Mouse (Mus musculus): ENCODE measurements around the gene Hist1h4b. TPM values are rescaled to one million over a fixed set of nuclear protein-coding genes. Genes with fewer than 3 reads are reported as not detected.

Hist1h4b gene
- 81.8 to 123 TPM (median 110 TPM) in 4 replicates for total RNA-seq (2023)

DNA sequence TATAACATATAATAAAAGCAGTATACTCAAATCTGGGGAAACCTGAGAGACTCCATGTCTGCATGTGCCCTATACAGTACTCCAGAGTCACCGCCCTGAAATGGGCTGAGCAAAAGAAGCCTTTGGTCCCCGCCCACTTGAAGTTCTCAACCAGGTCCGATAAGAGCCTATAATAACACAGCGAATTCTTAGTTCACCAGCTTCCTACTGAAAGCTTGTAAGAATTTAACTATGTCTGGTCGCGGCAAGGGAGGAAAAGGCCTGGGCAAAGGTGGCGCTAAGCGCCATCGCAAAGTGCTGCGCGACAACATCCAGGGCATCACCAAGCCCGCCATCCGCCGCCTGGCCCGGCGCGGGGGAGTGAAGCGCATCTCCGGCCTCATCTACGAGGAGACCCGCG is at the start of gene Hist1h4b:
Gene Hist1h4b, plus strand, starts transcription at position 224 of the 400 bp plus-strand sequence.

DNA sequence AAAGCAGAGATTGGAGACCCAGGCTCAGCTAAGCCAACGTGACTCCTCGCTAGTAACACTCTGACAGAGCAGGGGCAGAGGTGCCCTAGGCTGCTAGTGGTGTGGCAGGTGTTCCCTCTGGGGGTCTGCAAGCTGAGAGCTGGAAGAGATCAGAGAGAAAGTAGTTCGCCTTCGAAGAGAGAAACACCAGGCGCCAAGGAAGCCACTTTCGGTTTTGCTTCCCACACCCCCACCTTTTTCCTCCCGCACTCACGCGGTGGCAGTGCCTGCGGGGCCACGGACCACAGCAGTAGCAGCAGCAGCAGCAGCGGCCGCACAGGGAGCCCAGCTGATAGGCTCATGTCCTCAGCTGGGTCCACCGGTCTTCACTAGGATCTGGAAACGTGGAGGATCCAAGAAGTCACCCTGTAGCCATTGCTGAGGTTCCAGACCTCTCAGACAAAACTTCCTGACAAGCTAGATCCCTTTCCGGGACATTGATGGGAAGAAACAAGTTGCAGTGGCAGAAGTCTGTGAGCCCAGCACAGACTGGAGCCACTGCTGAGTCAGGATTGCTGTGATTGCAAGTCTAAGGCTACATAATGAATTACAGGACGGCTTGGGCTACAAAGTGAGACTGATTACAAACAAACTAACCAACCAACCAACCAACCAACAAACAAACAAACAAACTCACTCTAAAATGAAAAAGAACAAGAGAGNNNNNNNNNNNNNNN is 46.3 kb upstream of the Hist1h4b start, which contains the start of gene Hfe:
Gene Hfe, minus strand, starts transcription at position 481 of the 716 bp plus-strand sequence.

GRCm38 (mm10) chr13:23738677-23739068 is 18.1 kb upstream of the Hist1h4b start, which contains the start of gene Hist1h1c:
TSS of gene Hist1h1c (plus strand) at chr13:23738808.

DNA sequence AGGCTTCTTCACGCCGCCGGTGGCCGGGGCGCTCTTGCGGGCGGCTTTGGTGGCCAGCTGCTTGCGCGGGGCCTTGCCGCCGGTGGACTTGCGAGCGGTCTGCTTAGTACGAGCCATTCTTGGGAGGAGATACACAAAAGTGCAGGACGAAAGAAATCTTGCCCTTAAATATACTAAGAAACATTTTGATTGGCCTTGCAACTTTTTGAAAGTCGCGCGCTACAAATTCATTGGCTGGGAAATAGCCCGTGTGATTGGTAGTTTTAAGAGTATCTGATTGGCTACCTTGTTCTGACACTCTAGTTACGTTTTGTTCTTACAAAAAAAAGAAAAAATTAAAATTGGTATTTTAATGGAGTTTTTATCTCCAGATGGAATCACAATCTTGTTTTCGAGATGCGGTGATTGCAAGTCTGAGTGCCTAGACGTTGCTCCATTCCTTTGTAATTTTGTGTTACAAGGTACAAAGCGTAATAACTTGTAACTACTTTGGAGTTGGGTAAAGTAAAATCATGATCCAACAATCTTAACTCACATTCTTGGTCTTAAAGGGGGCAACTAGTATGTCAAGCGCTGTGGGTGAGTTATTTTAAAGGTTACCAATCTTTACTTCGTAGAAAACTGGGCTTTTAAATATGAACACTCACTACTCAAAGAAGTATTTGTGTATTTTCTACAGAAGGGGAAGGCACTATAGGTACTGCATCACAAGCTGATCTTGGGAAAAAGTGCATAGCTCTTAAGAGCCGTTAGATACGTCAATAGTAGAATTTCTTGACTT is 11.2 kb upstream of the Hist1h4b start, which contains the start of gene Hist1h3c:
Gene Hist1h3c, minus strand, starts transcription at position 222 of the 781 bp plus-strand sequence.

GRCm38 (mm10) chr13:23746201-23747080 is 10.4 kb upstream of the Hist1h4b start, which contains the start of gene Hist1h2bb:
TSS of gene Hist1h2bb (plus strand) at chr13:23746734.

DNA sequence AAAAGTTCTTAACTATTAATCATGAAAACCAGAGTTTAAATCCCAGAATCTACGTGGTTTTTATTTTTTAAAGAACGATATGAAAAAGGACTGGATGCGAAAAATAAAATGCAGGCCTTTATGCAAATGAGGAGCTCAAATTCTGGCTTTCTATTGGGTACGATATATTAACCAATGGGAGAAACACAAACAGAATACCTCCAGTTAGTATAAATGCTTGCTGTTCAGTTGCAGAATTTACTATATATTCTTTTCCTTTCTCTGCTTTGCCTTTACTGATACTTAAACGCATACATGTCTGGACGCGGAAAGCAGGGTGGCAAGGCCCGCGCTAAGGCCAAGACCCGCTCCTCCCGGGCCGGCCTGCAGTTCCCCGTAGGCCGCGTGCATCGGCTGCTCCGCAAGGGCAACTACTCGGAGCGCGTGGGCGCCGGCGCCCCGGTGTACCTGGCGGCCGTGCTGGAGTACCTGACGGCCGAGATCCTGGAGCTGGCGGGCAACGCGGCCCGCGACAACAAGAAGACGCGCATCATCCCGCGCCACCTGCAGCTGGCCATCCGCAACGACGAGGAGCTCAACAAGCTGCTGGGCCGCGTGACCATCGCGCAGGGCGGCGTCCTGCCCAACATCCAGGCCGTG is 5.9 kb upstream of the Hist1h4b start, which contains the start of gene Hist1h2ab:
Gene Hist1h2ab, plus strand, starts transcription at position 288 of the 639 bp plus-strand sequence.

DNA sequence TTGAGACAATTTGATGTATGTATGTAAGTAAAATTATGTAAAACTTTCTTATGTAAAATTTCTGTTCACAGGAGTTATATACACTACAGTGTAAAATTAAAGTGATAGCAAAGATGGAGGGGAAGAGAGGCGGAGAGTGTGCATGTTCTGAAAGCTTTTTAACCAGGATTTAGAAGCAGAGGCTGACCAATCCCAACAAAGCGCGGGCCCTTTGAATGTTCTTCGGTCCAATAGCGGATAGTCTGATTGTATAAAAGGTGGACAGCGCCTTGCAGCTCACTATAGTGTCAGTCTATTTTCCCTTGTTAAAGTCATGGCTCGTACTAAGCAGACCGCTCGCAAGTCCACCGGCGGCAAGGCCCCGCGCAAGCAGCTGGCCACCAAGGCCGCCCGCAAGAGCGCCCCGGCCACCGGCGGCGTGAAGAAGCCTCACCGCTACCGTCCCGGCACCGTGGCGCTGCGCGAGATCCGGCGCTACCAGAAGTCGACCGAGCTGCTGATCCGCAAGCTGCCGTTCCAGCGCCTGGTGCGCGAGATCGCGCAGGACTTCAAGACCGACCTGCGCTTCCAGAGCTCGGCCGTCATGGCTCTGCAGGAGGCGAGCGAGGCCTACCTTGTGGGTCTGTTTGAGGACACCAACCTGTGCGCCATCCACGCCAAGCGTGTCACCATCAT is 4.6 kb upstream of the Hist1h4b start, which contains the start of gene Hist1h3b:
Gene Hist1h3b, plus strand, starts transcription at position 201 of the 675 bp plus-strand sequence.

DNA sequence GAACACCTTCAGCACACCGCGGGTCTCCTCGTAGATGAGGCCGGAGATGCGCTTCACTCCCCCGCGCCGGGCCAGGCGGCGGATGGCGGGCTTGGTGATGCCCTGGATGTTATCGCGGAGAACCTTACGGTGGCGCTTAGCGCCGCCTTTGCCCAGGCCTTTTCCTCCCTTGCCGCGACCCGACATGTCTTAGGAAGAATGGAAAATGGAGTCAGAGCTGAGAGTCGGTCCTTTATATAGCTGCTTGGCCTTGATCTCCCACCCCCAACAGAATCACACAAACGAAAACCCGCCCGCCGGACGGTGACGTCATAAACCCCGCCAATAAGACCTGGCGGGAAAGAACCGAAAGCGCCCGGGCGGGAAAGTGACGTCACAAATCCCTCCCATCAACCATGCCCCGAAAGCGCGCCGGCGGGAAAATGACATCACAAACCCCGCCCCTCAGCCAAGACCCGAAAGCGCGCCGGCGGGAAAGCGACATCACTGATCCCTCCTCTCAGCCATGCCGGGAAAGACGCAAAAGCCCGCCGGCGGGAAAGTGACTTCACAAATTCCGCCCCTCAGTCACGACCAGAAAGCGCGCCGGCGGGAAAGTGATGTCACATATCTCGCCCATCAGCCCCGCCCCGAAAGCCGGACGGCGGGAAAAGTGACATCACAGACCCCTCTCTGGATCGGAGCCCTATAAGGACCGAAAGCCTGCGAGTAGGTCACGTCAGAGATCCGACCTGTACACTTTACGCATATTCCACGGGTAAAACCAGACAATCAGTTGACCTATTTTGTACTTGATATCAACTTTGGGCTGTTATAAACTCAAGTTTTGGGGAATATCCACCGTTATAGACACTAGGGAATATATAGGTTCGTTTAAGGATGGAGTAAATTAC is 4.4 kb downstream of the Hist1h4b start, which contains the start of gene Hist1h4a:
Gene Hist1h4a, minus strand, starts transcription at position 259 of the 893 bp plus-strand sequence.

GRCm38 (mm10) chr13:23761871-23762821 is 5.3 kb downstream of the Hist1h4b start, which contains the start of gene Hist1h3a:
TSS of gene Hist1h3a (minus strand) at chr13:23762386.

GRCm38 (mm10) chr13:23763586-23764323 is 6.9 kb downstream of the Hist1h4b start, which contains the start of gene Hist1h1a:
TSS of gene Hist1h1a (plus strand) at chr13:23763666.

DNA sequence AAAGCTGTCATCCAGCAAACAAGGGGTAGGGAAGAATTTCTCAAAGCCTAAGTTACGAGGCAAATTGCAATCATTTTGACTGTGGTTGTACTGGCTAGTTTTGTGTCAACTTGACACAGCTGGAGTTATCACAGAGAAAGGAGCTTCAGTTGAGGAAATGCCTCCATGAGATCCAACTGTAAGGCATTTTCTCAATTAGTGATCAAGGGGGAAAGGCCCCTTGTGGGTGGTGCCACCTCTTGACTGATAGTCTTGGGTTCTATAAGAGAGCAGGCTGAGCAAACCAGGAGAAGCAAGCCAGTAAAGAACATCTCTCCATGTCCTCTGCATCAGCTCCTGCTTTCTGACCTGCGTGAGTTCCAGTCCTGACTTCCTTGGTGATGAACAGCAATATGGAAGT is 12.8 kb downstream of the Hist1h4b start, which contains the start of gene Trim38:
Gene Trim38, plus strand, starts transcription at position 301 of the 400 bp plus-strand sequence.

DNA sequence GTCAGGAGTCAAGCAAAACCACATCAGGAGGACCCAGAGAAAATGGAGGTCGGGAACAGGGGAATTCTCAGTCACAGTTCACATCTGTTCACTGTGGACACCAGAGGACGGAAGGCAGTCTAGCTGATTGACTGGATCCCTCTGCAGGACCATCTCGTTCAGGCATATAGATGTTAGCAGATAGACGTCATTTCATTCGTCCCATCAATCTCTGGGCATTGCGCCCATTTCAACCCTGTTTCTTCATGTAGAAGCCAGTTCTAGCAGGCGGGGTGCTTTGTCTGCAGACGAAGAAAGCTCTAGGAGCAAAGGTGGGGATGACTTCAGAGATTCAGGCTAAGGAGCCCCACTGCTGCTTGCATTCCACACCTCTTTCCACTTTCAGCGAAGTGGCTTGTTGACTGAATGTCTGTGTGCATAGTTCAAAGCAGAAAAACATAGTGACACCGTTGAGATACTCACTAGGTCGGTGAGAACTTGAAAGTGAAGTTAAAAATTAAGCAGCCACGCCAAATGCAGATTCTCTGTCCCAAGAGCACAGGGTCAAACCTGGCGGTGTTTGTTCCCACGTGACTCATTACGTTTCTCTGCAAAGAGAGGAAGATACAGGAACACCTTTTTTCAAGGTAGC is 49.7 kb downstream of the Hist1h4b start, which contains the start of gene Slc17a2:
Gene Slc17a2, plus strand, starts transcription at position 572 of the 631 bp plus-strand sequence.

Other genes starting within 250 kb of the Hist1h4b start
- 312 to 413 TPM (median 355 TPM) in 4 replicates for gene Hist1h4h, start 226.0 kb upstream of the Hist1h4b start, total RNA-seq (2023)
- 8.2 to 18.3 TPM (median 14.4 TPM) in 4 replicates for gene Hist1h2af, start 223.1 kb upstream of the Hist1h4b start, total RNA-seq (2023)
- gene Hist1h3g, start 221.6 kb upstream of the Hist1h4b start, total RNA-seq (2023): 4.0 to 5.5 TPM (median 4.9 TPM) in 3 of 4 replicates, not detected in the other
- 9.7 to 15.7 TPM (median 11.4 TPM) in 4 replicates for gene Hist1h2bh, start 213.6 kb upstream of the Hist1h4b start, total RNA-seq (2023)
- 116 to 135 TPM (median 127 TPM) in 4 replicates for gene Hist1h3f, start 213.0 kb upstream of the Hist1h4b start, total RNA-seq (2023)
- 64.1 to 86.2 TPM (median 72.6 TPM) in 4 replicates for gene Hist1h4f, start 205.4 kb upstream of the Hist1h4b start, total RNA-seq (2023)
- gene Hist1h1d, start 203.8 kb upstream of the Hist1h4b start, total RNA-seq (2023): 20.7 to 25.2 TPM (median 22.9 TPM) in 4 replicates
- gene Hist1h3e, start 194.6 kb upstream of the Hist1h4b start, total RNA-seq (2023): 302 to 339 TPM (median 312 TPM) in 4 replicates
- gene Hist1h2ae, start 185.8 kb upstream of the Hist1h4b start, total RNA-seq (2023): 20.2 to 28.2 TPM (median 23.3 TPM) in 4 replicates
- gene Hist1h2bg, start 185.6 kb upstream of the Hist1h4b start, total RNA-seq (2023): 455 to 535 TPM (median 493 TPM) in 4 replicates
- 223 to 279 TPM (median 234 TPM) in 4 replicates for gene Hist1h2bf, start 182.8 kb upstream of the Hist1h4b start, total RNA-seq (2023)
- 18.6 to 61.8 TPM (median 42.9 TPM) in 4 replicates for gene Hist1h2ad, start 182.6 kb upstream of the Hist1h4b start, total RNA-seq (2023)
- 33.1 to 41.7 TPM (median 35.9 TPM) in 4 replicates for gene Hist1h3d, start 181.2 kb upstream of the Hist1h4b start, total RNA-seq (2023)
- gene Hist1h4d, start 175.4 kb upstream of the Hist1h4b start, total RNA-seq (2023): 149 to 174 TPM (median 170 TPM) in 4 replicates
- gene Hist1h2be, start 135.9 kb upstream of the Hist1h4b start, total RNA-seq (2023): 31.4 to 39.8 TPM (median 37.8 TPM) in 4 replicates
- 317 to 365 TPM (median 333 TPM) in 4 replicates for gene Hist1h1e, start 134.5 kb upstream of the Hist1h4b start, total RNA-seq (2023)
- 9.3 to 10.9 TPM (median 9.8 TPM) in 4 replicates for gene Hist1h2ac, start 73.1 kb upstream of the Hist1h4b start, total RNA-seq (2023)
- 16.6 to 23.0 TPM (median 18.7 TPM) in 4 replicates for gene Hist1h2bc, start 72.8 kb upstream of the Hist1h4b start, total RNA-seq (2023)
- gene Hist1h1t, start 61.2 kb upstream of the Hist1h4b start, total RNA-seq (2023): 0.67 to 1.3 TPM in 2 of 4 replicates, not detected in the others
- gene Hist1h4c, start 58.6 kb upstream of the Hist1h4b start, total RNA-seq (2023): 174 to 205 TPM (median 189 TPM) in 4 replicates
- gene Hfe, start 46.2 kb upstream of the Hist1h4b start, total RNA-seq (2023): 0.48 to 1.5 TPM (median 1.1 TPM) in 4 replicates
- 857 to 1,008 TPM (median 880 TPM) in 4 replicates for gene Hist1h1c, start 18.2 kb upstream of the Hist1h4b start, total RNA-seq (2023)
- 9.0 to 14.7 TPM (median 11.7 TPM) in 4 replicates for gene Hist1h3c, start 11.4 kb upstream of the Hist1h4b start, total RNA-seq (2023)
- gene Hist1h2bb, start 10.3 kb upstream of the Hist1h4b start, total RNA-seq (2023): 65.5 to 82.0 TPM (median 72.9 TPM) in 4 replicates
- 38.9 to 112 TPM (median 74.0 TPM) in 4 replicates for gene Hist1h2ab, start 5.9 kb upstream of the Hist1h4b start, total RNA-seq (2023)
- gene Hist1h3b, start 4.7 kb upstream of the Hist1h4b start, total RNA-seq (2023): 29.5 to 64.1 TPM (median 35.4 TPM) in 4 replicates
- 189 to 269 TPM (median 202 TPM) in 4 replicates for gene Hist1h4a, start 4.2 kb downstream of the Hist1h4b start, total RNA-seq (2023)
- gene Hist1h3a, start 5.4 kb downstream of the Hist1h4b start, total RNA-seq (2023): 385 to 444 TPM (median 390 TPM) in 4 replicates
- gene Hist1h1a, start 6.7 kb downstream of the Hist1h4b start, total RNA-seq (2023): 35.5 to 38.6 TPM (median 37.0 TPM) in 4 replicates
- gene Trim38, start 12.9 kb downstream of the Hist1h4b start, total RNA-seq (2023): not detected in 4 replicates
- not detected in 4 replicates for gene Slc17a2, start 50.0 kb downstream of the Hist1h4b start, total RNA-seq (2023)
- gene Slc17a3, start 82.4 kb downstream of the Hist1h4b start, total RNA-seq (2023): not detected in 4 replicates
- gene Slc17a1, start 110.7 kb downstream of the Hist1h4b start, total RNA-seq (2023): not detected in 4 replicates
- gene Slc17a4, start 158.0 kb downstream of the Hist1h4b start, total RNA-seq (2023): not detected in 4 replicates
- not detected in 4 replicates for gene Hist1h2ba, start 177.1 kb downstream of the Hist1h4b start, total RNA-seq (2023)
- not detected in 4 replicates for gene Hist1h2aa, start 177.4 kb downstream of the Hist1h4b start, total RNA-seq (2023)
- gene Scgn, start 234.2 kb downstream of the Hist1h4b start, total RNA-seq (2023): not detected in 4 replicates